Mouse (Mus musculus): ENCODE measurements at regions not wholly inside any gene's neighbourhood (a gene's known extent, or its start where the extent isn't known, plus 50 kb on each side); places are given as distances from the start of the nearest gene placed in this dataset.

DNA sequence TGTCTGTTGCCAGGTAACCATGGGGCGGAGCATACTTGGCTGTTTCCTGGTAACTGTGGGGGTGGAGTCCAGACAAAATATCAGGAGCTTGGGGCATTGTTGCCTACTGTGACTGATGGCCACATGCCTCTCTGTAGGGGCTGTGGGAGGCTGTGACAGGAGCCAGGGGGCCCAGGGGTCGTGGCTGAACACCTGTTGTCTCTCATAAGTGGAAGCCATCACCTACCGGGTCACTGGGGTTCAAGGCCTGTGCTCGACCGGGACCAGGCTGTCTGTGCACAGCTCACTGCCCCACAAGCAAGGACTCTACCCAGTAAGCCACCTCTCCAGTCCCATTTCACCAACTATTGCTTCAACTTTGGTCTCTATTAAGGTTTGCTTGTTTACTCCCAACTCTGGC is 196.4 kb upstream of the Egln3 start:
- no peak for DNase-seq (ENCODE audit: extremely low spot score in 1 of 2, low spot score in 2 of 2)
- no peak overlapping the region for H3K27ac ChIP-seq
- intact Hi-C loops (cut with DNase I), result no loop called here
- no peak overlapping the region for H3K4me3 ChIP-seq
- TF ChIP-seq CTCF (IDR thresholded peaks at IDR 0.05), result no peak

DNA sequence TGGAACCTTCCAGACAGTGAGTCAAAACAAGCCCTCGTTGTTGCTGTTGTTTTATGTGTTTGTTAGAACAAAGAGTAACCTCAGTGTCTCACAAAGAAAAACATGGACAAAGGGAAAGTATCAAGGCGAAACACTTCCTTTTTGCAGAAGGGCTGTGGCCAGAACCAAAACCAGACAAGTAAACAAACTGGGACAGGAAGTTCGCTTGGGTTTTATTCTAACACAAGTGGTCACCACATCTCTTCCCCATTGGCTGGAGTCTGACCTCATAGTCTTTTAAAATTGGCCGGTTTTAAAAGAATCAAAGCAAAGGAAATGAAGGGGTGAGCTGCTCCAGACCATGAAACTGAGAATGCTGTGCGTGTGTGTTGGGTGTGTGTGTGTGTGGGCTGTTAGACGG is 194.4 kb upstream of the Egln3 start:
- no peak for TF ChIP-seq CTCF (IDR thresholded peaks at IDR 0.05)
- no peak overlapping the region for H3K27ac ChIP-seq
- no peak overlapping the region for H3K4me3 ChIP-seq
- DNase-seq (ENCODE audit: extremely low spot score in 1 of 2, low spot score in 2 of 2), result no peak
- intact Hi-C loops (cut with DNase I), result no loop called here

DNA sequence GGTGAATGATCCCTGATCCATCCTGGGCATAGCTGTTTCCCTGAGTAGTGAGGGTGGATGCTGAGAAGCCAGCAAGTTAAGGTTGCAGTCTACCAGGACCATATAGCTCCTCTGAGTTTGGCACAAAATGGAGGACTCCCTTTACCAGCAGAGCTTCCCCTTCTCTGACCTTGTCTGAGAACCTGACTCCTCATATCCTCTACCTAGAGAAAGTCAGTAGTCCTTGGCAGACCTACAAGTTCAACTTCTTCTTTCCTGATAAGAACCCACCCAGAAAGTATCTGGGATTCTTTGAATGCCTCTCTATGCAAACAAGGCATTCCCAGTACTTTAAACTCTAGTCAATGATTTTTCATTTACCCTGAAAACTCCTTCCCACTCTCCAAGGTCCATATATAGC is 193.3 kb upstream of the Egln3 start:
- intact Hi-C loops (cut with DNase I), result no loop called here
- H3K4me3 ChIP-seq, result no peak overlapping the region
- no peak overlapping the region for H3K27ac ChIP-seq
- no peak for TF ChIP-seq CTCF (IDR thresholded peaks at IDR 0.05)
- no peak for DNase-seq (ENCODE audit: extremely low spot score in 1 of 2, low spot score in 2 of 2)

DNA sequence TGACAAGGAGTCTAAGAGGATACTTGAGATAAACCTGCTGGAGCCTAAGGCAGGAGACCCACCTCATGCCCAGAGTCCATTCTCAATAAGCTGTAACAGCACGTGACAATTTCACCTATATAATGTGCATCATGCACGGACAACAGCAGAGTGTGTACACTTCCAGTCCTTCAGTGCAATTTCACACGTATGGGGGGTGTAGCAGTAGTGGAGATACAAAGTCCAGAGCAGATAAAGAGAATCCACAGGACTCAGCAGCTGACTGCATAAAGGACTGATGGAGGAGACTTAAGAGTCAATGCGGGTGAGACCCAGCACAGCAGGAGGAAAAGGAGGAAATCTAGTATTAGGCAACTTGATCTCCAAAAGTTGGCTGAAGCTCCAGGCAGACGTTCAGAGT is 192.7 kb upstream of the Egln3 start:
- no peak overlapping the region for H3K27ac ChIP-seq
- no peak for DNase-seq (ENCODE audit: extremely low spot score in 1 of 2, low spot score in 2 of 2)
- intact Hi-C loops (cut with DNase I), result no loop called here
- no peak for TF ChIP-seq CTCF (IDR thresholded peaks at IDR 0.05)
- H3K4me3 ChIP-seq, result no peak overlapping the region

- H3K27ac ChIP-seq, result no peak overlapping the region
- intact Hi-C loops (cut with DNase I), result no loop called here
- H3K4me3 ChIP-seq, result no peak overlapping the region
- TF ChIP-seq CTCF (IDR thresholded peaks at IDR 0.05), result no peak
- DNase-seq (ENCODE audit: extremely low spot score in 1 of 2, low spot score in 2 of 2), result no peak
Observed at GRCm38 (mm10) chr12:54385401-54385800, 181.7 kb upstream of the Egln3 start.

DNA sequence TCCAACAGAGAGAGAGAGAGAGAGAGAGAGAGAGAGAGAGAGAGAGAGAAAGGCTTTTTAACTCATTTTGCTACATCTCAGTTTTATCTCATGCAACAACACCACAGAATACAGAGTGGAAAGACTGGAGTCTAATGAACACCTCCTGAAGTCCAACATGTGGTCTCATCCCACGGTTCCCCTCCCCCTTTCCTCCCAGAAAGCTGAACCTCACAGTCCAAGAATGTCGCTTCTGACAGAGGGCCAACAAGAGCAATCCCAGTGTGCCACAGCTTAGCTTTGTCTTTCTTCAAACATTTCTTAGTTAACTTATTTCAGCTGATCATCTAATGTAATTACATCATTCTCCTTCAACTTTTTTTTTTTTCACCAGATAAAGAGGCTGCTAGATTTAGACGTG is 180.5 kb upstream of the Egln3 start:
- Histone ChIP-seq H3K4me3 (no peak overlapping the region), H3K27ac (no peak overlapping the region)
- intact Hi-C loops (cut with DNase I), result no loop called here
- DNase-seq (ENCODE audit: extremely low spot score in 1 of 2, low spot score in 2 of 2), result no peak
- TF ChIP-seq CTCF (IDR thresholded peaks at IDR 0.05), result no peak

- H3K4me3 ChIP-seq, result no peak overlapping the region
- no peak for DNase-seq (ENCODE audit: extremely low spot score in 1 of 2, low spot score in 2 of 2)
- H3K27ac ChIP-seq, result no peak overlapping the region
- no peak for TF ChIP-seq CTCF (IDR thresholded peaks at IDR 0.05)
- intact Hi-C loops (cut with DNase I), result no loop called here
Observed at GRCm38 (mm10) chr12:54382965-54383364, 179.3 kb upstream of the Egln3 start.

GRCm38 (mm10) chr12:54382061-54382460 is 178.4 kb upstream of the Egln3 start:
- Histone ChIP-seq H3K27ac (no peak overlapping the region), H3K4me3 (no peak overlapping the region)
- no peak for DNase-seq (ENCODE audit: extremely low spot score in 1 of 2, low spot score in 2 of 2)
- TF ChIP-seq CTCF (IDR thresholded peaks at IDR 0.05), result no peak
- intact Hi-C loops (cut with DNase I), result no loop called here

DNA sequence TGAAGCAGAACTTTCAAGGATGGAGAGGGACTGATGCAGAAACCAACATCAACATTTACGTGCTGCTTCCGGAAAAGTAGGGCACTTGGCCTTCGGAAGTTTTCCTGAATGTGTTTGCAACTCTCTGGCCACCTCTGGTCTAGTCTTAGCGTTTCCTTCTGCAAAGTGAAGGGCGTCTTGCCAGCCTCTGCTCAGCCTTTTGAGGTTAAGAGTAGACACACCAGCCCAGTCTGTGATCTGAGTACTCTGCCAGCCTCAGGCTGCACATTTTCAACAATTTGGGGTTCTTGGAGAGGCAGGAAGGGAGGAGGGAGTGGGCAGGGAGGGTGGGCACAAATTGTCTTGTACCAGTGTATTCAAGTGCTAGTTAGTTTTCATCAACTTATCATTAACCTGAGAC is 176.7 kb upstream of the Egln3 start:
- intact Hi-C loops (cut with DNase I), result no loop called here
- TF ChIP-seq CTCF (IDR thresholded peaks at IDR 0.05), result no peak
- Histone ChIP-seq H3K27ac (no peak overlapping the region), H3K4me3 (no peak overlapping the region)
- no peak for DNase-seq (ENCODE audit: extremely low spot score in 1 of 2, low spot score in 2 of 2)

GRCm38 (mm10) chr12:54378576-54378975 is 174.9 kb upstream of the Egln3 start:
- TF ChIP-seq CTCF (IDR thresholded peaks at IDR 0.05), result no peak
- no peak overlapping the region for H3K27ac ChIP-seq
- DNase-seq (ENCODE audit: extremely low spot score in 1 of 2, low spot score in 2 of 2), result no peak
- intact Hi-C loops (cut with DNase I), result no loop called here
- H3K4me3 ChIP-seq, result no peak overlapping the region

DNA sequence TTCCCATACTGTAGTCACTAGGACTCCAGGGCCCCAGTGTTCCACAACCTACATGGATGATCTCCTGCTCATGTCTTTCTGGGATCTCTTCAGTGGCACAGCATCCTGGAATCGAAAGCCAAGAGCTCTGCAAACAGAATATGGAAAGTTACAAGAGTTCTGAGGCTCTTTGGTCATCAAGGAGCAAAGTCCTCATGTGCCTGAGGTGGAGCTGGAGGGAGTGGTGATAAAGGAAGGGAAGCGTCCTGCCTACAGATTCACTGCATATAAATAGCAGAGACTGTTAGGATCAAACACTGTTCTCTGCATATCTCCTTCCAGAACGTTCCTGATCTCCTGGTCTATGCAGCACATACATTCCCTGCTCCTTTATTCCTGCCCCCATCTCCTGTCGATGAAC is 170.4 kb upstream of the Egln3 start:
- intact Hi-C loops (cut with DNase I), result no loop called here
- Histone ChIP-seq H3K4me3 (no peak overlapping the region), H3K27ac (no peak overlapping the region)
- TF ChIP-seq CTCF (IDR thresholded peaks at IDR 0.05), result no peak
- no peak for DNase-seq (ENCODE audit: extremely low spot score in 1 of 2, low spot score in 2 of 2)

DNA sequence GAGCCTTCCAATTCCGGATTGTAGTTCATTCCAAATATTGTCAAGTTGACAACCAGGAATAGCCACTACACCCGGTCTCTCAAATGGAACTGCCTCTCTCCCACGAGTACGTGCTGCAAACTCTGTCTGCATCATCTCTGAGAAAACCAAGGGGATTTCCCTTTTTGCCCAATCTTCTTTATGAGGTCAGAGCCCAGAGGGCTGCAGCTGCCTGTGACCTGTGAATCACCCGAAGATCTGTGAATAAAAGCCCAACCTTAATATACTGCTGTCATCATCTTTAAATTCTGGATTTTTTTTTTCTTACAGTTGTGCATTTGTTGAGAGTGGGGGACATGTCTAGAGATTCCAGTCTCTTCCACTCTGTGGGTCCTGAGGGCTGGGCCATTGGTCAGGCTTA is 165.6 kb upstream of the Egln3 start:
- no peak for TF ChIP-seq CTCF (IDR thresholded peaks at IDR 0.05)
- no peak for DNase-seq (ENCODE audit: extremely low spot score in 1 of 2, low spot score in 2 of 2)
- no peak overlapping the region for H3K4me3 ChIP-seq
- no peak overlapping the region for H3K27ac ChIP-seq
- intact Hi-C loops (cut with DNase I), result no loop called here

DNA sequence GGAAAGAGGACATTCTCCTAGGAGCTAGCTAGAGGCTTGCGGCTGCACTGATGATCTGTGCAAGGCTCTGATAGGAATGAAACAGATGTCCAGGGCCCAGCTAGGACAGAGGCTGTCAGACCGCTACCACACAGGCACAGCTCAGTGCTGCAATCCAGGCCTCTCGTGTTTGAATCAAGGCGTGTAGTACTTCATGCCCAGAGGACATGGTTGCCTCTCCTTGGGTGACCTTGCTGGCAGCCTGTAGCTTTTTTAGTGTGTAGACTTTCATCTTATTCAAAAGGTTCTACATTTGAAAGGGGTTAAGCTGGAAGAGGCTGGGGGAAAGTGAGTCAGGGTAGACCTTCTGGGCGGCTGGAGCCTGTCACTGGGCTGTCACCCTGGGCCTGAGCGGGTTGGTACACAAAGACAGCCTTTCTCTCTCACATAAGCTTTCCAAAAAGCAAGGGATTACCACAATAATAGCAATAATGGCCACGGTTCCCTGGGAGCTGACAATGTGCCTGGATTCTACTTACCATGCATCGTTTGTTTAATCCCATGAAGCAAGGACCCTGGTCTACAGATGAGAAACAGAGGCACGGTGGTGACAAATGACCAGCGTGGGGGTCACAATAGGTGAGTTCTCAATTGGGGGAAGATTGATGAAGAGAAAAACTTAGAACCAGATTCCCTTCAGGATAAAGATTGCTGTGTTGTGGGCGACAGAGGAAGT is 160.9 kb upstream of the Egln3 start:
- TF ChIP-seq CTCF (IDR thresholded peaks at IDR 0.05), result no peak
- no peak overlapping the region for H3K27ac ChIP-seq
- no peak overlapping the region for H3K4me3 ChIP-seq
- no peak for DNase-seq (ENCODE audit: extremely low spot score in 1 of 2, low spot score in 2 of 2)
- intact Hi-C loops (cut with DNase I), result no loop called here
